Mouse (Mus musculus): ENCODE results near the gene Tm4sf4.

- TF ChIP-seq CTCF (conservative IDR thresholded peaks at IDR 0.05; ENCODE audit: low read length) (no peak), NANOG (IDR thresholded peaks at IDR 0.05; ENCODE audit: borderline replicate concordance, low read length) (no peak)
These were observed 6.6 kb downstream of the Tm4sf4 start for GRCm38 (mm10) chr3:57431706-57432105.
